Mouse (Mus musculus): ENCODE data around the gene Mphosph10. TPM values are rescaled to one million over a fixed set of nuclear protein-coding genes. Genes with fewer than 3 reads are reported as not detected.

Gene Mphosph10
- total and polyA plus RNA-seq, 3 experiments, result 77.6 to 290 (median 87.9) TPM

- DNase-seq (ENCODE audit: low read depth, low spot score), result no peak
- TF ChIP-seq UBTF (IDR thresholded peaks at IDR 0.05; ENCODE audit: borderline replicate concordance, insufficient read depth, low read depth, low read length), result no peak
- no peak for TF ChIP-seq ZMIZ1 (IDR thresholded peaks at IDR 0.05; ENCODE audit: low read depth, low read length)
- TF ChIP-seq TCF12 (IDR thresholded peaks at IDR 0.05; ENCODE audit: low read depth, low read length), result no peak
- no peak for TF ChIP-seq TBP (IDR thresholded peaks at IDR 0.05; ENCODE audit: low read depth, low read length)
- no peak for TF ChIP-seq JUND (IDR thresholded peaks at IDR 0.05; ENCODE audit: low read depth, low read length)
- no peak for TF ChIP-seq ZC3H11A (IDR thresholded peaks at IDR 0.05; ENCODE audit: low read depth, low read length)
- no peak for TF ChIP-seq CTCF (IDR thresholded peaks at IDR 0.05 in 2 of 3, conservative IDR thresholded peaks at IDR 0.05 in 1 of 3; ENCODE audit: control insufficient read depth in 1 of 3, insufficient read depth in 1 of 3, low read depth in 2 of 3, low read length in 3 of 3, poor library complexity in 1 of 3, severe bottlenecking in 1 of 3)
- no peaks in the 10 kb centered on the region for H3K36me3 ChIP-seq (ENCODE audit: control insufficient read depth in 1 of 2, insufficient read depth in 2 of 2, low read length in 2 of 2)
- no peak overlapping the region for H3K9ac ChIP-seq (ENCODE audit: control insufficient read depth, low read depth, low read length, poor library complexity, severe bottlenecking)
- H3K9me3 ChIP-seq (replicated peaks; ENCODE audit: insufficient read depth, low read length), result no peaks in the 10 kb centered on the region
- H3K27ac ChIP-seq (ENCODE audit: control insufficient read depth, low read depth, low read length), result no peak overlapping the region
- H3K27me3 ChIP-seq (ENCODE audit: control insufficient read depth in 1 of 2, insufficient read depth in 2 of 2, low read length in 2 of 2), result no peaks in the 10 kb centered on the region
- H3K4me1 ChIP-seq (ENCODE audit: control insufficient read depth in 1 of 2, insufficient read depth in 2 of 2, low read length in 2 of 2), result no peaks in the 10 kb centered on the region
- H3K79me2 ChIP-seq (ENCODE audit: control insufficient read depth, insufficient read depth, low read length, poor library complexity), result no peaks in the 10 kb centered on the region
- H3K4me3 ChIP-seq (ENCODE audit: control insufficient read depth in 1 of 2, insufficient read depth in 1 of 2, low read depth in 2 of 2, low read length in 2 of 2), result no peak overlapping the region
These were observed 34.7 kb downstream of the Mphosph10 start for GRCm38 (mm10) chr7:64357405-64357804.

GRCm38 (mm10) chr7:64356661-64357060 lies 35.4 kb downstream of the Mphosph10 start:
- Histone ChIP-seq H3K79me2 (ENCODE audit: control insufficient read depth, insufficient read depth, low read length, poor library complexity) (no peaks in the 10 kb centered on the region), H3K9ac (ENCODE audit: control insufficient read depth, low read depth, low read length, poor library complexity, severe bottlenecking) (no peak overlapping the region), H3K36me3 (ENCODE audit: control insufficient read depth in 1 of 2, insufficient read depth in 2 of 2, low read length in 2 of 2) (no peaks in the 10 kb centered on the region), H3K27me3 (ENCODE audit: control insufficient read depth in 1 of 2, insufficient read depth in 2 of 2, low read length in 2 of 2) (no peaks in the 10 kb centered on the region), H3K4me3 (ENCODE audit: control insufficient read depth in 1 of 2, insufficient read depth in 1 of 2, low read depth in 2 of 2, low read length in 2 of 2) (no peak overlapping the region), H3K4me1 (ENCODE audit: control insufficient read depth in 1 of 2, insufficient read depth in 2 of 2, low read length in 2 of 2) (no peaks in the 10 kb centered on the region), H3K9me3 (replicated peaks; ENCODE audit: insufficient read depth, low read length) (no peaks in the 10 kb centered on the region), H3K27ac (ENCODE audit: control insufficient read depth, low read depth, low read length) (no peak overlapping the region)
- TF ChIP-seq RCOR1 (IDR thresholded peaks at IDR 0.05; ENCODE audit: low read depth, low read length) (no peak), POLR2A (IDR thresholded peaks at IDR 0.05; ENCODE audit: control insufficient read depth in 1 of 2, insufficient read depth in 1 of 2, low read depth in 1 of 2, low read length in 2 of 2, poor library complexity in 1 of 2) (no peak), MEF2A (IDR thresholded peaks at IDR 0.05; ENCODE audit: extremely low read depth, insufficient replicate concordance, low read depth, low read length, poor library complexity, severe bottlenecking) (no peak), SMC3 (IDR thresholded peaks at IDR 0.05; ENCODE audit: low read depth, low read length) (no peak), MYB (IDR thresholded peaks at IDR 0.05; ENCODE audit: low read depth, low read length) (no peak), MAZ (IDR thresholded peaks at IDR 0.05; ENCODE audit: low read depth, low read length) (no peak), ZMIZ1 (IDR thresholded peaks at IDR 0.05; ENCODE audit: low read depth, low read length) (no peak), CHD1 (IDR thresholded peaks at IDR 0.05; ENCODE audit: low read depth, low read length) (no peak), SIN3A (IDR thresholded peaks at IDR 0.05; ENCODE audit: low read length) (no peak), RAD21 (IDR thresholded peaks at IDR 0.05; ENCODE audit: low read depth, low read length) (no peak), NELFE (IDR thresholded peaks at IDR 0.05; ENCODE audit: low read depth, low read length) (no peak), MYC (IDR thresholded peaks at IDR 0.05; ENCODE audit: low read depth, low read length) (no peak)
- DNase-seq (ENCODE audit: low read depth, low spot score), result no peak

All from MEL (cell line).